Mouse (Mus musculus) adrenal gland, adult (tissue): Measurements from ENCODE around the gene Slc35b2.

ENCODE experiments used
- DNase-seq, 2 experiments: peaks; one replicate each; pipeline ENCODE4 v3.0.0; 2022 to 2023; ENCODE audit warnings: low spot score in 1 of 2; ENCODE audit not compliant: inconsistent age in 2 of 2

The Slc35b2 gene

DNA sequence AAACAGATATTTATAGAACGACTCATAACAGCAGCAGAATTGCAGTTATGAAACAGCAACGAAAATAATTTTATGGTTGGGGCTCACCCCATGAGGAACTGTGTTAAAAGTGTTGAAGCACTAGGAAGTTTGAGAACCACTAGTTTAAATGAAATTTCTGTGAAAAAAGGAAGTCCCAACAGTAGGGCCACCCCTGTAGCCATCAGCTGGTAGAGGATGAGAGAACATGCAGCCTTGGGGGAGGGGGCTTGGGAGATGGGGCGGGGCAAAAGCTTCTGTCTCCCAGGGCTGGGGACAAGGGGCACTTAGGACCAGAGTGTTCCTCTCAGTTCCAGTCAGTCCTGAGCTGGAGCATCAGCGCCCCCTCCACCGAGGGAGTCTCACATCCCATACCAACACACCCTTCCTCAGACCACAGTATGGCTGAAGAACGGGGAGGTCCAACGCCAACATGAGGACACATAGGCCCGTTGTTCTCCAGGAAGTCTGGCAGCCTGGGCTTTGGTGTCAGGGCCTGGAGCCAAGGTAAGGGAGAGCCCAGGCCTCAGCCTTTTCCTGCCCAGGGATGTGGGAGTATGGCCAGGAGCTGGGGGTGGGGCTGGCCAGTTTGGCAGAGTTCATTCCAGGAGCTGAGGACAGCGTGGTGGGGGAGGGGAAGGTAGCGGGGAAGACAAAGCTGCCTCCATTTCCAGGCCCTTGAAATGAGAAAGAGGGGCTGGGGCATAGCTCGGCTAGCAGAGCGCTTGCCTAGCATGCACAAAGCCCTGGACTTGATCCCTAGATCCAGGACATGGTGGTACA, 20.6 kb downstream of the Slc35b2 start:
- peak; percentile 86 to 93 for DNase-seq

DNA sequence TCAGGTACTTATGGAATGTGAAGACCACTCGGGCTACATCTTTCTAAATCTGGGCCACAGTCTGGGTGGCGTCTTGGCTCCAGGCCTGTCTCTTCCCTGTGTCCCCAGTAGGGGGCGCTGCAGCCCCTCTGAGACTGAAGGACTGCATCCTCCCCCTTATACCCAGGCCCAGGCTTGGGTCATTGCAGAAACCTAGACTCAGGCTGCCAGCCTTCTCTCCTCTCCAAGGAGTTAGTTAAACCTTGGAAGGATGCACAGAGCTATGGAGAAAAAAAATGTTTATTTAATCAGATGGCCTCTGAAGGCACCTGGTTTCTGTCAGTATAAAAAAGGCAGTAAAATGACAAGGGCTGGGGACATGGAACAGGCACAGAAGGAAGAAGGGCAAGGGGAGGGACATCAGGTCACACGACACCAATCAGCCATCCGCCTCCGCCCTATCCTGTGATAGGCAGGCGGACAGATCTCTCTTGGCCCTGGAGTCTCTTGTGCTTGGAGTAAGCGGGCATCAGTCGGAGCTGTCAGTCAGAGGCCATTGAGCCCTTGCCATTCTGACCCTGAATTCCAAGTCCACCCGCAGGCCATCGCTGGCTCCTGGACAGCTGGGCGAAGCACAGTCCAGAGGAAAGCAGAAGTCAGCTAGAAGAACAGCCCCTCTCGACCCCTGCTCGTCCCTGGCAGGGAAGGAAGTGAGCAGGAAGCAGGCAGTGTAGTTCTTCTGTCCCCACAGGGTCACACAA, 21.4 kb downstream of the Slc35b2 start:
- peak; percentile 85 to 94 for DNase-seq

DNA sequence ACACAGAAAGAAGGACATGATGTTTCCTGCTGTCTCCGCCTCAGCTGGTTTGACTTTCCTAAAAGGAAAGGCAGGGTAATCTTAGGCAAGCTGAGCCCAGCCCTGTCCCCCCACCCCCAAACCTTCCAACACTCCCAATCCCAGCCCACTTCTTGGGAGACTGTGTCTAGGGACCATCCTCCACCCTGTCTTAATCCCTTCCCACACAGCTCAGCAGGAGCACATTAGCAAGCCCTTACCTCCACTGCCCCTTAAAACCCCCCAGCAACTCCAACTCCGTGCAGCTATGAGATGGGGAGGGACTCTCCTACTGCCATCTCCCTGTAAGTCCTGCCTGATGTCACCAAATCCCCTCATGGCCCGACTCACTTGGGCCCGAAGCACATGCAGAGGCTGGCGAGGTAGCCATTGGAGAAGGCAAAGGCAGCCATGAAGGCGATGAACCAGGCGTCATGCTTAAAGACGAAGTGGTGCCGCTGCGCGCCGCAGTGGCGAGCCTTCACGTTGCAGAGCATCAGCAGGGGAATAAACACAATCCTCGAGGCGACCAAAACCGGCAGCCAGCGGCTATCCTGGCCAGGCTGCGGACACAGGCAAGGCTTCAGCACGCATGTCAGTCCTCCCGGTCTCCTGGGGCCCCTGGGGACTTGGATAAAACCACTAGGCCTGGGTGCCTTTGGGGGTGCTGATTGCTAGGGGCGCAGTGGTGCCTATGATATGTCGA, 22.2 kb downstream of the Slc35b2 start:
- peak in 1 of 2 experiments; percentile 47 for DNase-seq

DNA sequence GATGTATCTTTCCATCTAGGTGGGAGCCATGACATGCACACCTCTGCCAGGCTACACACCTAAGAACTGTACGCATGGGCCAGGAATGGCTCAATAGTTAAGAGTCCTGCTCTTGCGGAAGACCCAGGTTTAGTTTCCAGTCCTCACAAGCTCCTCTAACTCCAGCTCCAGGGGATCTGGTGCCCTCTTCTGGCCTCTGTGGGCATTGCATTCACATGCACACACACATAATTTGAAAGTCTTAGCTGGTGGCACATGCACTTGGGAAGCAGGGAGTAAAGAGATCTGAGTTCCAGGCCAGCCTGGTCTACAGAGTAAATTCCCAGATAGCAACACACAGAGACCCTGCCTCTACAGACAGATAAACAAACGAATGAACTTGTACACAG, 22.8 kb downstream of the Slc35b2 start:
- peak in 1 of 2 experiments; percentile 67 for DNase-seq

DNA sequence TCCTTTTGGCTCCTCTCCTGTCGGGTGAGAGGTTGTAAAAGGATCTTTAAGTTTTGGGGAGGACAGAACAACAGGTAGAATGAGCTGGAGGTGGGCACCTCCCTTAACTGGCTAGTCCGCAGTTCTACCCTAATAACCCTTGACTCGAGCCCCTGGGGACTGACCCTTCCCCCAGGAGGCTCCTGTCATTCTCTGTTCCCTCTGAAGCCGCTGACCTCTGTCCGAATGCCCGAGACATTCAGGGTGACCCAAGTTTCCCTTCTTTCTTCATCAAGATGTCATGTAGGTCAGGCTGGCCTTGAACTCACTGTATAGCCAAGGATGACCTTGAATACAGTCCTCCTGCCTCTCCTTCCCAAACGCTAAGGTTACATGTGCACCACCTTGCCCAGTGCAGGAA, 24.7 kb downstream of the Slc35b2 start:
- DNase-seq = peak; percentile 9 to 44

DNA sequence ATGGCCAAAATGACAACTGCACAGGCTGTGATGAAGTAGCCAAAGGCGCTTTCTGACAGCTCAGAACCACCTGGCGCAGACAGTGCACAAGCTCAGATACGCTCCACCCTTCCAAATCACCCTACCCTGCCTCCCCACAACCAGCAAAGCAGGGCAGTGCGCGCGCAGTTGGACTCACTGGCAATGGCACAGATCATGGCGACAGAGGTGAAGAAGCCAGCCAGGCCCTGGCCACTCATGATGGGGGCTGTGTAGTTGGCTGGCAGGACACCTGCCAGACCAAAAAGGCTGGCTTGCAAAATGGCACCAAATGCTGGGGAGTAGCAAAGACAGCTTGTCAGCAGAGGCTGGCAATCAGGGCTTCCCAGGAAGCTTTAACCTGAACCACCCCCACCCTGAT, 25.6 kb downstream of the Slc35b2 start:
- peak; percentile 20 to 47 for DNase-seq

DNA sequence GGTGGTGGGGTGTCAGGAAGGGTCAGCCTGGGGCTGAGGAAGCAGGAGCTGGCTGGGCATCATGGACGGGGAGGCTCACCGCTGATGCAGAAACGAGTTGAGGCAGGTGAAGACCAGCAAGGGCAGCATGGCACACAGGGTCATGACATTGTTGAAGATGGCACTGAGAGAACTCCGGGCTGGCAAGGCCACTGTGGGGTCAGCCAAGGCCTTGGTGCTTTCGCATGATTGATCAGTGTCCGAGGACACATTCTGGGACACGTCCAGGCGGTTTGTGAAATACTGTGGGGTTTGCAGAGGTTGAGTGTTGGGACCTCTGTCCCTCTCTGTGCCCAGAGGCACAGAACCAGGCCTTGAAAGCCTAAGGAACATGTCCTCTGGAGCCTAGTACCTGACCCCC, 26.2 kb downstream of the Slc35b2 start:
- DNase-seq = peak; percentile 75 to 91

DNA sequence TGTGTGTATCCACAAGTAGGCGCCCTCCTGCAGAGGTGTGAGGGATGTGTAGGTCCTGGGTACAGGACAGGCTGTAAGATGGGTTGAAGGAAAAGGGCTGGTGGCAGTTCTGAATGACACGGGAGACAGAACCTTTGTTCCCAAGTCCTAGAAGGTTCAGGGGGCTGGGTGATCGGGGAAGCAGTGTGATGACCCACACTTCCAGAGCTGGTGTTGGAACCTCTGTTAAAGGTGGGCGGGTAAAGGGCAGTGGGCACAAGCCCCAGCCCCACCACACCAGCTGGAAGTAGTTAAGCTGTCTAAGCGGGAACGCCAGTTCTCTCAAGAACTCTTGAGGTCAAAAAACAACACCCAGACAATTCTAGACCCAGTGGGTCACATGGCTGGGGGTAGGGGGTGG, 26.7 kb downstream of the Slc35b2 start:
- DNase-seq = peak; percentile 13 to 50

DNA sequence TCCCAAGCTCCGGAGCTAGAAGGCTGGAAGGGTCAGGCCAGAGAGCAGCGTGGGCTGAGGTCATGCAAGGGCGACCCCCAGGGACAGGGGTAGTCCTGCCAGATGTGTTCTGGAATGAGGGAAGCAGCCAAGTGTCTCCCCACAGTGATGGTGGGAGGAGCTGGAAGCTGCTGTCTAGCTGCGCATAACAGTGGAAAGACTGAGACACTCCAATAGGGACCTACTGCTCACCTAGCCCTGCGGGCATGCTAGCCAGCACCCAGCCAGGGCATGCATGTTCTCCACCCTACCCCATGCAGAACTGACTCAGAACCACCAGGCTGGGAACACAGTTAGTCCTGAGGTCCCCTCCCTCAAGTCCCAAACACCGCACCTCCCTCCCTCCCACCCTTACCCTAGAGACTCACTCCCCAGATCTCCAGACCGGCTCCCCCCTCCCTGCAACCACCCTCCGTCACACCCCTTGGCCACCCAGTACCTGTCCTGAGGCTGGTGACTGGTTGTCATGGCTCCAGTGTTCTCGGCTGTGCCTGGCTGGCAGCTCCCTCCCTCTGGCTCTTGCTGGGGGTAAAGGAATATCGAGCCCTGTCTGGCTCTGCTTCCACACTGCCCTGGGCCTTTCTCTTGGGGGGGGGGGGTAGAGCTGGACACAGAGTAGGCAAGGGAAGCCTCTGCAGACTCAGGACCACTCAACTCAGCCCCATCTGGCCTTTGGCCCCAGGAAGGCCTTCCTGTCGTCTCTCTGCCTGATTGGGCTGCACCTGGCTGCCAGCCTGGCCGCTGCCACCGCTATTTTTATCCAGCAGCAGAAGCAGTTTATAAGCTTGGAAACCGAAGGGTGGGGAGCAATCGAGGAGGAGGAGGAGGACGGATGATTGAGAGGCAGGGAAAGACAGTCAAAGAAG, 28.3 kb downstream of the Slc35b2 start:
- DNase-seq = peak; percentile 62 to 83

DNA sequence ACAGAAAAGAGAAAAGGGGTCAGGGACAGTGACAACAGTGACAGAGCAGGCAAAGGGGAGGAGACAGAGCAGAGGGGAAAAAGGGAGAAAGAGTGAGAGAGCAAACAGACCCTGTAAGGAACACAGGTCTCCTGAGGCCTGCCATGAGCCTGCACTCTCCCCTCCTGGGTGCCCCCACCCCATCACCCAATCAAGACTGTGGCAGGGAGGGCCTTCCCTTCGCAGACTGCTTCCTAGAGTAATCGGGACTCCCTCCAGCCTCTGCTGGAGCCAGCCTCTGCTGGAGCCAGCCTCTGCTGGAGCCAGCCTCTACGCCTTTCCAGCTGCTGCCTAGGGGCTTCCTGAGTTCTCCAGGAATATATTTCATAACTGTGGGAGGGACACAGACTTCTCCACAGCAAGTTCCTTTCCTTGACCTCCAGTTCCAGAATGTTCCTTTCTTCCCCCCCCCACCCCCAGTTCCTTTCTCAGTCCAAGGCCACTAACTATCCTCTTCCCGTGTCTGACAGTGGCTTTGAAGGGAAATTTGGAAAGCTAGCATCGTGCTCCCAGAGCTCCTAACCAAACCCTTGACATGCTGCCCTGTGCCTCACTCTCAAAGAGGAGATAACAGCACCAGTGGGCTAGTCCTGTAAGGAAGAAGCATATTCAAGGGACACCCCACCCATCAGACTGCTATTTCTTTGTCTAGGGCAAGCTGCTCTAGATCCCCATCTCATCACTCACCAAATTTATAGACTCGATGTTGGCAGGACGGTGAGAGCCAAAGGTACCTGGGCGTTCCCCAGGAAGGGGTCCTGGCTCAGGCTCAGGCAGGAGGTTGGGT, 29.1 kb downstream of the Slc35b2 start:
- peak; percentile 71 to 88 for DNase-seq

DNA sequence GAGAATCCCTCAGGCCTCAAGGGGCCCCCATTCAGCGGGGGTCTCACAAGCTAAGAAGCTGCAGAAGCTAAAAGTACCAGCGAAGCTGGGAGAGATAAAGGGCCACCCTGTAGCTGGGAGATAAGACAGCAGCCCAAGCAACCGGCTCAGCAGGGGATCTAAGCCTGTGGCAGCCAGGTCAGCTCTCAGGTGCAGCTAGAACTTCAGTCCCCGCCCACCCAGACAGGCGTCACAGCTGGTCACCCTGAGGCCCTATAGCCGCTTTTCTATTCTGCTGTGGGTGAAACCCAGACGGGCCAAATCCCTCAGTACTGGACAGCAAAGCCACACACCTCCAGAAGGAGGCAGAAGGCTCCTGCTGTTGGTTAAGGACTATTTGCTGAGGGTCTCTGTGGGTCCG, 29.8 kb downstream of the Slc35b2 start:
- DNase-seq = peak; percentile 47 to 68

DNA sequence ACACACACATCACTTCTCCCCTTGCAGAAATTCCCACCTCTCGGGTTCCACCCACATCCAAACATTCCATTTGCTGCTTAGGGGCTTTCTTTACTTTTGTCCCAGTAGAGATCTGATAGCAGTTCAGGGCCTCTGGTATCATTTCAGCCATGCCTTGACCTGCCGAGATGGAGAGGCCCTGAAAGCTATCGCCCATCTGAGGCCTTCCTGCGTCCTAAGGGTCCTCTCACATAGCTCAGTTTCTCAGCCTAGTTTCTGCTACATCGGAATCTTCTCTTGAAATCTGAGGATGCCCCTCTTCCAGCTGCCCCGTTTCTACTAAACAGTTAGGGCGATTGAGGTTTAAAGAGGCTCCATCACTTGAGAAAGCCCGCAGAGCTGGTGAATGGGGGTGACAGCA, 30.5 kb downstream of the Slc35b2 start:
- DNase-seq = peak in 1 of 2 experiments; percentile 54

DNA sequence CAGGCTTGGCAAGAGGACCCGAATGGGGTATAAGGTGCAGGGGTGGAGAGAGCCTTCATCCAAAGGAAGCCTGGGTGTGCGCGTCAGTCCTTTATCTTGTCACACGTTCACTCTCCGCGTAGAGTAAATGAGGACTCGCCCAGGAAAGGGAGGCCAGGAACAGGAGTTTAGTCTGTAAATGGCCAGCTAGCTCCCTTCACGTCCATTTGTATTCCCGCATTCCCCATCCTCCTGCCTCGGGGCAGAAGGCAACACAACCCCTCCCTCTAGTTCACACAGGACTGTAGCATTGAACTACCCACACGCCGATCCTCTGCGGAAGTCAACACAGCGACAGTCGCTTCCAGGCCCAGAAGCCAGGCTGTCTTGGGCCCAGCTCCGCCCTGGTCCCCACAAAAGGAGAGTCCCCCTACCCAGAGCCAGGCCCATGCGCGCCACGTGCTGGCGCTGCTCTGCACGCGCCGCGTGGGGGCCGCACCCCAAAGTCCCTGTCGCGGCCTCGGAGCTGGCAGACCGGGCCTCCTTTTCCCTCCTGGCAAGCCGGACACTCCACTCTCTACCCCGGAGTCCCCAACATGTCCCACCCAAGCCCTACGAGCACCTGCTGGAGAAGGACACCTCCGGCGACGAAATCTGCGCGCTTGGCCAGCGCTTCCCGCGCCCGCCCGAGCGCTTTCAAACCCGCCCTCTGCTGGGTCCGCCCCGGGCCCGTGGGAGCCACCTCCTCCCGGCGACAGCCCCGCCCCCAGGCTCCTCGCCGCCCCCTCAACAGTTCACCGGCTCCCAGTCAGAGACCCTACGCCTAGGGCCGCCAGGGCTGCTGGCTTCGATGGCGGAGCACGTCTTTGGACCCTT, 31.4 kb downstream of the Slc35b2 start:
- DNase-seq = peak; percentile 89 to 93

DNA sequence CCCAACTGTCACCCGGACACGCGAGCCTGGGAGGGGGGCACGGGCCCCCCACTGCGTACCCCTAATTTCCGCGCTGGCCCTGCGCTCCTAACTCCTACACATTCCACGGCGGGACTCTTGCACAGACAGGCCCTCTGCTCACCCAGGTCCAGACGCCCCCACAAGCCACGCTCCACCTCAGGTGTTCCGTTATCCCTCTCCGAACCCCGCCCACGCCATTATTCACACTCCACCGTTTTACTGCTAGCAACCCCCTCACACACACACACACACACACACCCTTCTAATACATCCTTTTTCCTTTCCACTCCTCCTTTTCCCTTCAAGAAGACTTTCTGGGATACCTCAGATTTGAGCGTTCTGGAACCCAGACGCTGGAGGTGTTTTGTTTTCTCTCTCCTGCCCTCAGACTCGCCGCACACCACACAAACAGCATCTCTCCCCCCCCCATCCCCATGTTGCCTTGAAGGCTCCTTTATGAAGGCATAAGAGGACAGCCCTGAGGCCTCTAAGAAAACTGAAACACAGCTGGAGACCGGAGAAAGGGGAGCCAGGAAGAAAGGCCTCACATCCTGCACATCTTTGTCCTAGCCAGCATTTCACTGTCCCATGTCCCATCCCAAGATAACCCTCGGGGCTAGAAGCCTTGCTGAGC, 32.2 kb downstream of the Slc35b2 start:
- no peak for DNase-seq

DNA sequence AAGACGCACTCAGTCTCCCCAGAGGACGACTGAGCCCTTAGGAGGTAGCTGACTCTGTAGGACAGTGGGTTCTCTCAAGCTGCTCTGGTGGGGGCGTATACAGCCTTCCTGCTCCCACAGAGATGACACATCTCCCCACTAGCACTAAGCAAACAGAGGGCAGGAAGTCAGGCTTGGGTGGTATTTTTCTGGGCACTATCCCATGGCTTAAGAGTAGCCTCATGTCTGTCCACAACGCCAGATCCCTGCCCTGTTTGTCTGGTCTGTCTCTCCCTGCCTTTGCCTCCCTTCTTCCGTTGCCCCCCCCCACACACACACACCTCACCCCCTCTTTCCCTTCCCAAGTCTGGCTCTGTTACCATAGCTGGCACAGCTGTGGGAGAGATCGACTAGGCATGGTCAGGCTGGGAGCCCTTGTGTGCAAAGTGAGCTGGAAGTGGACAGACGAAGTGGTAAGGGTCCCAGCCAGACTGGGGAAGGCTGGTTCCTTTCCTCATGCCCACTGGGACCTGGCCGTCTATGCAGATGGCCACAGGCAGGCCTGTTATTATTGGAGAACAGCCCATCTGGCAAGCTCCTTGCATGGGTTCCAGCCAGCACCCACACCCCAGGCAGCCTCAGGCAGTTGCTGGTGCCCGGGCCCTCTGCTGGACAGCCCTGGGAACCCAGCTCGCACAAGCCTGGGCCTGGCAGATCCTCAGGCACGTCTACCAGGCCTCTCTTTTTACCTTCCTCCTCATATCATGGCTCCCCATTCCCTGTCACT, 33.1 kb downstream of the Slc35b2 start:
- peak; percentile 88 to 95 for DNase-seq

DNA sequence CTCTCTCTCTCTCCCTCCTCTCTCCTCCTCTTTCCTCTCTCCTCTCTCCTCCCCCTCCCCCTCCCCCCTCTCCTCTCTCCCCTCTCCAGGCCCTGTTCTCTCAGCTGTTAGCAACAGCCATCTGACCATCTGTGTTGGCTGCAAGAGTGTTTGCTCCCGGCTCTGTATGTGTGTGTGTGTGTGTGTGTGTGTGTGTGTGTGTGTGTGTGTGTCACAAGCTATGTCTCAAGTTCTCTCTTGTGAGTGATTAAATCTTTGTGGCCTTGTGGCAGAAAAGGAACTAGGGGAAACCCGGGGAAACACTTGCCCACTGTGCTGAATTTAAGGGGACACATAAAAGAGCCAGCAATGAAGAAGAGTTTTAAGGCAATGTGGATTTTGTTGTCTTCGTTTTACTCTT, 34.1 kb downstream of the Slc35b2 start:
- peak in 1 of 2 experiments; percentile 72 for DNase-seq

DNA sequence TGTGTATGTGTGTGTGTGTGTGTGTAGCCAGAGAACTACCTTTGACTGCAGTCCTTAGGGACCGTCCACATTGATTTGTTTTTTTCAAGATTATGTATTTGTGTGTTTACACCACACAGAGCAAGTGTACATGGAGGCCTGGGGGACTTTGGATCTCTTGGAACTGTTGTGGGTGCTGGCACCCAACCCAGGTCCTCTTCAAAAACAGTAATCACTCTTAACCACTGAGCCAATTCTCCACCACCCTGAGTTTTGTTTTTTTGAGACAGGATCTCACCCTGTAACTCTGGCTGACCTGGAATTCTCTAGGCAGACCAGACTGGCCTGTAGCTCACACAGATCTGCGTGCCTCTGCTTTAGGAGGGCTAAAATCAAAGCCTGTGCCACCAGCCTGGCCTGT, 34.7 kb downstream of the Slc35b2 start:
- peak in 1 of 2 experiments; percentile 49 for DNase-seq

DNA sequence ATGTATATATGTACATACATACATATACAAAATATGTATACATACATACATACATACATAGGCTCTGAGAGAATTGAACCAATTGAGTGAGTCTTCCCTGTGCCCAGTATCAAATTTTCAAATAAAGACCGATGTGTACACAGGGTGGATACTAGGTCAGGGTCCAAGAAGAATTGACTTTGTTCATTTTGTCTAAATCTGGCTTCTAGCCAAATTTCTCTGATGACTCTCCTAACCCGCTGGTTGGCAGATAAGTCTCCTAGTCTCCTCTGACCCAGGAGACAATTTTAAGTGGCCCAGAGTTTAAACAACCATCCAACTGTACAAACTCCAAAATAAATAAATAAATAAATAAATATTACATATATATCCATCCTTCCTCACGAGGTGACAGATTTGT, 35.2 kb downstream of the Slc35b2 start:
- peak in 1 of 2 experiments; percentile 40 for DNase-seq
